Comparison of ENCODE assay signal across 12 mouse cellular contexts in genomic region chr11:38861622-38862345, GRCm38 (mm10).
DNase-seq lines count a peak whose midpoint lies in the region; ATAC-seq and TF ChIP-seq lines count a peak whose summit lies in the region.
"Had no signal": no experiment of that assay in that cellular context is flagged by ENCODE, and none has a peak within 500 bp of the region (broad histone marks: within the 10 kb centered on the region; RNA-seq: fewer than 3 reads in every experiment).

No protein-coding gene starts in this region.

- no peaks in the 10 kb centered on the region for H3K36me3 ChIP-seq in lung, embryonic 14.5 days (ENCODE audit: insufficient read depth)
- H3K36me3 ChIP-seq in hindbrain, embryonic 16.5 days (ENCODE audit: control insufficient read depth, insufficient read depth, low read length), result no peaks in the 10 kb centered on the region
- H3K36me3 ChIP-seq: embryonic facial prominence, embryonic 13.5 days had no signal

- H3K9me3 ChIP-seq in lung, embryonic 14.5 days (ENCODE audit: low read depth, low read length), result no peaks in the 10 kb centered on the region
- H3K9me3 ChIP-seq in hindbrain, embryonic 16.5 days (ENCODE audit: control insufficient read depth, low read length), result no peaks in the 10 kb centered on the region
- H3K9me3 ChIP-seq: embryonic facial prominence, embryonic 13.5 days had no signal

- intact Hi-C loops in left cerebral cortex, postnatal 4 days (cut with DNase I), result no loop called here

- H3K27me3 ChIP-seq in lung, embryonic 14.5 days (ENCODE audit: insufficient read depth, low read length), result no peaks in the 10 kb centered on the region
- H3K27me3 ChIP-seq in hindbrain, embryonic 16.5 days (replicated peaks; ENCODE audit: control insufficient read depth, insufficient read depth, low read length), result no peaks in the 10 kb centered on the region
- H3K27me3 ChIP-seq: embryonic facial prominence, embryonic 13.5 days had no signal

- 18% methylated on average over 9 of the region's 9 CpGs for WGBS in lung, embryonic 14.5 days
- WGBS in hindbrain, embryonic 16.5 days, result 15% methylated on average over 9 of the region's 9 CpGs

- no peak for TF ChIP-seq CTCF in lung, embryonic 14.5 days (IDR thresholded peaks at IDR 0.05; ENCODE audit: low read depth)

- no peak overlapping the region for H3K27ac ChIP-seq in lung, embryonic 14.5 days (ENCODE audit: low read depth)
- no peak overlapping the region for H3K27ac ChIP-seq in hindbrain, embryonic 16.5 days (ENCODE audit: low read depth, low read length)
- H3K27ac ChIP-seq: embryonic facial prominence, embryonic 13.5 days had no signal

- H3K4me1 ChIP-seq in lung, embryonic 14.5 days (ENCODE audit: insufficient read depth), result no peaks in the 10 kb centered on the region
- no peaks in the 10 kb centered on the region for H3K4me1 ChIP-seq in hindbrain, embryonic 16.5 days (ENCODE audit: control insufficient read depth, insufficient read depth, low read depth, low read length)
- H3K4me1 ChIP-seq: embryonic facial prominence, embryonic 13.5 days had no signal

- no peak overlapping the region for H3K9ac ChIP-seq in lung, embryonic 14.5 days
- no peak overlapping the region for H3K9ac ChIP-seq in hindbrain, embryonic 16.5 days (ENCODE audit: low read depth, low read length)
- H3K9ac ChIP-seq: embryonic facial prominence, embryonic 13.5 days had no signal

- no peak overlapping the region for H3K4me3 ChIP-seq in lung, embryonic 14.5 days (ENCODE audit: low read depth, low read length)
- H3K4me3 ChIP-seq in hindbrain, embryonic 16.5 days (ENCODE audit: low read length), result no peak overlapping the region
- H3K4me3 ChIP-seq: embryonic facial prominence, embryonic 13.5 days had no signal

- peak; percentile 49; the same call in 1 of the 2 replicates for ATAC-seq in lung, embryonic 14.5 days (ENCODE audit: insufficient read depth)
- 0 out of 2 replicates have a peak, but pooled peaks have one; percentile 64 for ATAC-seq in hindbrain, embryonic 16.5 days
- no peak for ATAC-seq in monocyte, adult 5-6 weeks (replicated peaks; ENCODE audit: insufficient number of reproducible peaks, low FRiP score, low TSS enrichment, poor library complexity, severe bottlenecking)
- no peak for ATAC-seq in inflammation-experienced regulatory T-cells, adult 6 months

- H3K4me2 ChIP-seq in lung, embryonic 14.5 days, result 0 out of 2 replicates have a peak overlapping the region, but pooled peaks have one; percentile 4
- H3K4me2 ChIP-seq in hindbrain, embryonic 16.5 days (ENCODE audit: low read length), result peak overlapping the region; percentile 6
- H3K4me2 ChIP-seq: embryonic facial prominence, embryonic 13.5 days had no signal

- DNase-seq in lung, embryonic 14.5 days, result peak; percentile 4
- DNase-seq in lung, adult 18-20 months, result no peak
- peak; percentile 3 for DNase-seq in left cerebral cortex, postnatal 4 days
- DNase-seq in telencephalon, adult 2 months (ENCODE audit: low read depth, low spot score), result peak; percentile 79
- DNase-seq in lung, postnatal 36 days, result no peak
- DNase-seq: adrenal gland, adult 8-10 months; heart, postnatal 10 days; thymus, adult 2 months had no signal

Comparison
In these comparisons a context has a peak if more than half of its experiments do, and no peak if none do; other contexts are left out.
1. DNase-seq: peak in lung, embryonic 14.5 days (single experiment), left cerebral cortex, postnatal 4 days (single experiment) and telencephalon, adult 2 months (single experiment); none in lung, adult 18-20 months (0 of 2) and lung, postnatal 36 days (single experiment).
2. ATAC-seq: peak in lung, embryonic 14.5 days (single experiment) and hindbrain, embryonic 16.5 days (single experiment); none in monocyte, adult 5-6 weeks (single experiment) and inflammation-experienced regulatory T-cells, adult 6 months (single experiment).